Mouse (Mus musculus) megakaryocyte progenitor cell, adult 5-6 weeks (primary cell): ENCODE data around the gene Smarcd2. TPM values are rescaled to one million over a fixed set of nuclear protein-coding genes. Genes with fewer than 3 reads are reported as not detected.
"Not testable (repeated sequence)": the region's sequence is repeated elsewhere in the genome, so short reads cannot be mapped to it uniquely, and the experiment has no call there.

ENCODE experiments used
- ATAC-seq: replicated peaks from 2 replicates; pipeline ENCODE4 v1.8.0; 2016; ENCODE audit warnings: mild to moderate bottlenecking, moderate TSS enrichment, inconsistent platforms; ENCODE audit not compliant: poor library complexity
- total RNA-seq, 2 experiments: library from RNA; stranded (forward) in 1 of 2; stranded (reverse) in 1 of 2; fragments of 157-497, 149-512 nt in 1 of 2; fragments of 200-1000 nt in 1 of 2; gene quantifications; 2 replicates each; pipeline versions ENCODE4 v1.2.3 to v1.2.4; 2015 to 2017

Gene Smarcd2
- total RNA-seq, 2 experiments from 2014 or later: 62.9 to 216 TPM

DNA sequence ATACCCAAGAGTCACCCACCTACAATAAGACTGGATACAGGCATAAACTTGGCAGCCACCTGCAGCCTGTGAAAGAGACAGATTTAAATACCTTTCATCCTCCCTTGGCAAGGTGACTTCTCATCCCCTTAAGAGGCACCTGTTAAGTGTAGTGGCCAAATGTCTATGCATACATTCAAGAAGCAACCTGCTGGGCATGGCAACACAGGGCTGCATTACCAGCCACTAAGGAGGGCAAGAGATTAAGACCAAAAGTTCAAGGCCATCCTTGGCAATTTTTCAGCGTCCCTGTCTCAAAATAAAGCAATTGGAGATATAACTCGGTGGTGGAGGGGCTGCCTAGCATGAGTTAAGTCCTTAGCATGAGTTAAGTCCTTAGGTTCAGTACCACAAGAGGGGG, 18.0 kb downstream of the Smarcd2 start:
- ATAC-seq: no peak

DNA sequence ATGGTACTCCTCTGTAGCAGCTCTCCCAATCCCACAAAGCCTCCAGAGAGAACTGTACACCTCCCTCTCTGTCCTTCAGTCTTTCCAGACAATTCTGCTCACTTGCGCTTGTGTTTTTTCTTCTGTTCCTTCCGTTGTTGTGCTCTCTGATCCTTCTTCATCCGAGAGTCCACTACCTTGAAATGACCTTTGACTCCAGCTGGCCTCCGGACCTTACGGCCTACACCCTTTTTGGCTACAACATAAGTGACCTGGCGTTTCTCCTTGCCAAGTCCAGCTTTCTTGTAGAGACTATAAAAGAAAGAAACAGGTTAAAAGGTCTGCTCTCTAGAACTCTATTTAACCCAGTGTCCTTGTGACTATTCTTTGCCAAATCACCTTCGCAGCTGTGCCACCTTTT, 23.4 kb downstream of the Smarcd2 start:
- no peak for ATAC-seq

DNA sequence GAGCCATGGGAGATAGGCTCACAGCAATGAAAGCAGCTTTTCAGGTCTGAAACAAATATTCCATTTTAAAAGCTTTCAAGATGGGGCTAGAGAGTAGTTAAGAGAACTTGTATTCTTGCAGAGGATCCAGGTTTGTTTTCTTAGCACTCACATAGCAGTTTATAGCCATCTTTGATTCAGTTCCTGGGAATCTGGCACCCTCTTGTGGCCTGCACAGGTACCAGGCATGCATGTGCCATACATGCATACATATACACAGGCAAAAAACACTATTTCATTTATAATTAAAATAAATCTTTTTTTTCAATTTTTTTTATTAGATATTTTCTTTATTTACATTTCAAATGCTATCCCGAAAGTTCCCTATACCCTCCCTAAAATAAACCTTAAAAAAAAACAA, 25.9 kb downstream of the Smarcd2 start:
- ATAC-seq: peak; percentile 75

DNA sequence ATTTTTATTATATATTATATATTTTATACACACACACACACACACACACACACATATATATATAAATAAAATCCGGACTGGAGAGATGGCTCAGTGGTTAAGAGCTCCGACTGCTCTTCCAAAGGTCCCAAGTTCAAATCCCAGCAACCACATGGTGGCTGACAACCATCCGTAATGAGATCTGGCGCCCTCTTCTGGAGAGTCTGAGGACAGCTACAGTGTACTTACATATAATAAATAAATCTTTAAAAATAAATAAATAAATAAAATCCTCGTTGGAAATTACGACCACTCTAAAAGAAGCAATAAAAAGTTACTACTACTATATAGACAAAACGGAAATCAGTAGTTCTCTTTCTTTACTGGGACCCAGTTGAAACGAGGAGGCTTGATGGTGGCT, 38.8 kb downstream of the Smarcd2 start:
- not testable (repeated sequence) for ATAC-seq

DNA sequence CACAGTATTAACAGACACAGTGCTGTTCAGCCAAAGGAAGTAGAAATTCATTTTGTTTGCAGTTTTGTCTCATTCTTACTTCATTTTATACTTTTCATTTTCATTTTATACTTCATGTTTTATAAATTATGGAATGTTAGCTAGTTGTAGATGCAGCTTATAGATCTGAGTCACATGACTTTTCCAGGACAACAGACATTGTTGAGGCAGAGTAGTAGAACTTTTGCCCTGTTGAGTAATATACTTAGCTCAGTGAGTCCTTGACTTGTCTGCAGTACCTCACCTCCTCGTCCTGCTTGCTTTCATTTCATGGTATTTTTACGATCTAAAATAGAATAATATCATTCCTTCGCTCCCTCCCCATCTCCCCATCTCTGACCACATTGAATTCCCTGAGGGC, 52.2 kb downstream of the Smarcd2 start:
- no peak for ATAC-seq

DNA sequence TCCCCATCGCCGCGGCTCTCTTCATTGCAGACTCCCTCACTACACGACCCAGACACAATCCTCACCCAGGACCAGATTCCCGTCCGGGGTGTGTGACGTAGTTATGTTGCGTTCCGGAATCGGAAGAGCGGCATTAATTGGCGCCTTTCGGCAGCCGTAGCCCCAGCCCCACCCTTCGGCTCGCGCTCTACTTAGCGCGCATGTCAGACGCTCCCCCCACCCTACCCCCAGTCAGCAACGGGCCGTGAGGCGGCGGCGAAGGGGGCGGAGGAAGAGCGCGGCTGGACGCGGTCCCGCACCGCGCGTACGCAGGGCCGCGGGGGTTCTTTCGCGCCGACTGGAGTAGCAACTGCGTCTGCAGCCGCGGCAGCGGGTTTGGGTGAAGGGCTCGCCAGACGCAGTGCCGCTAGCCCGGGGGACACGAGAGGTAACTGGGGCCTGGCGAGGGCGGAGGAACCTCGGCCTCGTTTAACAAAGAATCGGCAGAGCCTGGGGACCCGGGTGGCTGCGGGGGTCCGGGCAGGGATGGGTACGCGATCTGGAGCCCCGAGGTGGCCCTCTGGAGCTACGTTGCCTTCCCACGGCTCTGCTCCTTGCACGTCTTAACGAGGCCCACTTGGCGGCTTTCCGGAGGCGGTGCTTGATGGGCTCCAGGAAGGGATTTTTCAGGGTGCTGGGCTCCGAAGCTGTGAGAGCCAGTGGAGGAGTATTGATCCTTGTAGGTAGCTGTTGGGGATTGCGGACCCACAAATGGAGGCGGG, 55.9 kb downstream of the Smarcd2 start, which contains the start of gene Ddx42:
Ddx42 (plus strand) TSS at position 197 of the 761 bp plus-strand sequence.
- peak; percentile 85 for ATAC-seq

DNA sequence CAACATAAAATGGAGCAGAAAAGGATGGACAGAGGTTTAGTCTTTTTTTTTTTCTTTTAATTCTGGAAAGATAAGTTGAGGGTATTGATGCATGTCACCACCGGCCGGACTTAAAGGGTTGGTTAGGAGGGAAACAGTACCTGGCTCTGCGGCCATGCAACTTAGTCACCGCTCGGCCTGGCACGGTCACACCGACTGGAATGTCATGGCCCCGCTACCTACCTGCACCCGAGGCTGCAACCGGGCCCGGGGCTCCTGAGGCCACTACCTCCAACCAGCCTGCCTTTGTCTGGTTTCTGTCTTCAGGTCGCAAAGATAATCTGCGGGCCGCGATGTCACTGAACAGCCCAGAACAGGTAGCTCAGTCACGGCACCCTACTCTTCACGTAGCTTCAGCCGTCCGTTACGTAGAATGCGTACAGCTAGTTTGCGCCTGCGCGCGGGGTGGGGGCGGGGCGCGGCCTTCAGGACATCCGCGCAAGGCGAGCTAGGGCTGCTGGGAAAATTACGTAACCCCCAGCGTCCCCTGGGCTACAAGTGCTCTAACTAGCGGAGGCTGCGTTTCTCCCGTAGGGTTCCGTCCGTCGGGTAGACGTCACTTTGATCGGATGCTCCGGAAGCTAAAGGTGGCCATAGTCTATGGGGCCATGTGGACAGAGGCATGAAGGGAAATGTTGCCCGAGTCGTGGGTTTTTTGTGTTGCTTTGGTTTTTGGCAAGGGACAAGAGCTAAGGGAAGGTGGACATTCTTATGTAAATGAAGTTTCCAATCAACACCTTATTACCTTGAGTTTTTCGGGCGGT, 56.6 kb downstream of the Smarcd2 start, which contains the start of gene Ccdc47:
Ccdc47 (minus strand) TSS at position 418 of the 803 bp plus-strand sequence.
- peak; percentile 83 for ATAC-seq

GRCm38 (mm10) chr11:106215450-106215859, 57.3 kb downstream of the Smarcd2 start:
- ATAC-seq: 0 out of 2 replicates have a peak, but pooled peaks have one; percentile 5

GRCm38 (mm10) chr11:106214856-106215255, 57.9 kb downstream of the Smarcd2 start:
- no peak for ATAC-seq

Other genes starting within 250 kb of the Smarcd2 start
- gene Dcaf7, start 236.1 kb downstream of the Smarcd2 start, total RNA-seq (2015): 46.2 and 48.8 TPM in 2 replicates
- gene Dcaf7, start 236.1 kb downstream of the Smarcd2 start, total RNA-seq (2017): 45.5 and 48.9 TPM in 2 replicates
- gene Taco1, start 206.9 kb downstream of the Smarcd2 start, total RNA-seq (2015): 5.6 and 6.3 TPM in 2 replicates
- 11.0 and 17.9 TPM in 2 replicates for gene Taco1, start 206.9 kb downstream of the Smarcd2 start, total RNA-seq (2017)
- gene Map3k3, start 188.4 kb downstream of the Smarcd2 start, total RNA-seq (2015): 16.5 and 19.1 TPM in 2 replicates
- gene Map3k3, start 188.4 kb downstream of the Smarcd2 start, total RNA-seq (2017): 23.8 and 31.4 TPM in 2 replicates
- gene Gm10840, start 112.1 kb downstream of the Smarcd2 start, total RNA-seq (2015): 2.6 and 4.4 TPM in 2 replicates
- not detected in 2 replicates for gene Gm10840, start 112.1 kb downstream of the Smarcd2 start, total RNA-seq (2017)
- 169 and 172 TPM in 2 replicates for gene Limd2, start 112.1 kb downstream of the Smarcd2 start, total RNA-seq (2015)
- 37.4 and 40.8 TPM in 2 replicates for gene Limd2, start 112.1 kb downstream of the Smarcd2 start, total RNA-seq (2017)
- 27.0 and 31.6 TPM in 2 replicates for gene Strada, start 70.8 kb downstream of the Smarcd2 start, total RNA-seq (2015)
- 20.1 and 21.7 TPM in 2 replicates for gene Strada, start 70.8 kb downstream of the Smarcd2 start, total RNA-seq (2017)
- gene Ccdc47, start 56.6 kb downstream of the Smarcd2 start, total RNA-seq (2015): 41.7 and 51.3 TPM in 2 replicates
- 138 and 195 TPM in 2 replicates for gene Ccdc47, start 56.6 kb downstream of the Smarcd2 start, total RNA-seq (2017)
- gene Ddx42, start 56.0 kb downstream of the Smarcd2 start, total RNA-seq (2015): 39.8 and 47.9 TPM in 2 replicates
- 68.8 and 101 TPM in 2 replicates for gene Ddx42, start 56.0 kb downstream of the Smarcd2 start, total RNA-seq (2017)
- gene Ftsj3, start 16.9 kb downstream of the Smarcd2 start, total RNA-seq (2015): 45.5 and 45.7 TPM in 2 replicates
- gene Ftsj3, start 16.9 kb downstream of the Smarcd2 start, total RNA-seq (2017): 151 and 191 TPM in 2 replicates
- gene Psmc5, start 16.8 kb downstream of the Smarcd2 start, total RNA-seq (2015): 52.0 and 54.1 TPM in 2 replicates
- gene Psmc5, start 16.8 kb downstream of the Smarcd2 start, total RNA-seq (2017): 110 and 120 TPM in 2 replicates
- gene Tcam1, start 3.7 kb upstream of the Smarcd2 start, total RNA-seq (2015): 2.2 and 2.3 TPM in 2 replicates
- gene Tcam1, start 3.7 kb upstream of the Smarcd2 start, total RNA-seq (2017): 1.6 and 1.7 TPM in 2 replicates
- gene Gh, start 28.9 kb upstream of the Smarcd2 start, total RNA-seq (2015): not detected in 2 replicates
- not detected in 2 replicates for gene Gh, start 28.9 kb upstream of the Smarcd2 start, total RNA-seq (2017)
- 47.2 and 51.9 TPM in 2 replicates for gene Cd79b, start 41.8 kb upstream of the Smarcd2 start, total RNA-seq (2015)
- gene Cd79b, start 41.8 kb upstream of the Smarcd2 start, total RNA-seq (2017): 29.6 and 30.9 TPM in 2 replicates
- gene Scn4a, start 80.3 kb upstream of the Smarcd2 start, total RNA-seq (2015): 0.12 TPM in 1 of 2 replicates, not detected in the other
- gene Scn4a, start 80.3 kb upstream of the Smarcd2 start, total RNA-seq (2017): 0.03 TPM in 1 of 2 replicates, not detected in the other
- gene Prr29, start 92.5 kb upstream of the Smarcd2 start, total RNA-seq (2015): not detected in 2 replicates
- not detected in 2 replicates for gene Prr29, start 92.5 kb upstream of the Smarcd2 start, total RNA-seq (2017)
- 59.9 and 60.3 TPM in 2 replicates for gene Icam2, start 115.1 kb upstream of the Smarcd2 start, total RNA-seq (2015)
- gene Icam2, start 115.1 kb upstream of the Smarcd2 start, total RNA-seq (2017): 87.1 and 123 TPM in 2 replicates
- gene Ern1, start 214.9 kb upstream of the Smarcd2 start, total RNA-seq (2015): 54.0 and 58.6 TPM in 2 replicates
- 45.6 and 50.2 TPM in 2 replicates for gene Ern1, start 214.9 kb upstream of the Smarcd2 start, total RNA-seq (2017)